Mouse (Mus musculus): ENCODE measurements around the gene Det1. TPM values are rescaled to one million over a fixed set of nuclear protein-coding genes. Genes with fewer than 3 reads are reported as not detected.

Det1 gene
- polyA plus RNA-seq, 1 experiment from 2014 or later = 21.3 TPM

Small RNAs within 50 kb of the gene (microRNA-seq; reads per million reads assigned to microRNA genes)
- gene Mir7-2 = 219 reads per million, percentile 61 among the genes with 10 or more reads in this experiment

Other genes with a start within 250 kb of the Det1 start
- 7.4 and 9.3 TPM in 2 replicates for gene Ntrk3, start 109.3 kb downstream of the Det1 start, polyA plus RNA-seq (2016; fragmentation: Nextera tagmentation; extraction: Ambion mirVana)
- 68.3 and 71.4 TPM in 2 replicates for gene Mrps11, start 64.1 kb downstream of the Det1 start, polyA plus RNA-seq (2016; fragmentation: Nextera tagmentation; extraction: Ambion mirVana)
- gene Mrpl46, start 63.7 kb downstream of the Det1 start, polyA plus RNA-seq (2016; fragmentation: Nextera tagmentation; extraction: Ambion mirVana) = 60.8 and 64.0 TPM in 2 replicates
- 50.1 and 51.3 TPM in 2 replicates for gene Aen, start 48.6 kb upstream of the Det1 start, polyA plus RNA-seq (2016; fragmentation: Nextera tagmentation; extraction: Ambion mirVana)
- 0.36 and 0.45 TPM in 2 replicates for gene Isg20, start 66.2 kb upstream of the Det1 start, polyA plus RNA-seq (2016; fragmentation: Nextera tagmentation; extraction: Ambion mirVana)
- 0.26 and 0.77 TPM in 2 replicates for gene Acan, start 206.2 kb upstream of the Det1 start, polyA plus RNA-seq (2016; fragmentation: Nextera tagmentation; extraction: Ambion mirVana)

Measured in midbrain, embryonic 12.5 days (tissue).